8 mouse cellular contexts compared by ENCODE assay signal in genomic region chr3:121171872-121172265, GRCm38 (mm10). TPM values are rescaled to one million over a fixed set of nuclear protein-coding genes. Genes with fewer than 3 reads are reported as not detected.
DNase-seq lines count a peak whose midpoint lies in the region; ATAC-seq and TF ChIP-seq lines count a peak whose summit lies in the region.

No protein-coding gene starts in this region.

- 0 out of 2 replicates have a peak overlapping the region, but pooled peaks have one; percentile 41 for H3K9ac ChIP-seq in heart, adult 2 months (ENCODE audit: low read depth, low read length)
- peak overlapping the region; percentile 68 for H3K9ac ChIP-seq in liver, embryonic 13.5 days

- no peaks in the 10 kb centered on the region for H3K27me3 ChIP-seq in heart, adult 2 months (ENCODE audit: control insufficient read depth, insufficient read depth, low read length)
- H3K27me3 ChIP-seq in thymus, adult 2 months (ENCODE audit: control insufficient read depth, insufficient read depth, low read length): no peaks in the 10 kb centered on the region
- H3K27me3 ChIP-seq in liver, embryonic 13.5 days: no peaks in the 10 kb centered on the region

- H3K4me2 ChIP-seq in liver, embryonic 13.5 days: peak overlapping the region; percentile 85

- no peaks in the 10 kb centered on the region for H3K4me1 ChIP-seq in heart, adult 2 months (ENCODE audit: control insufficient read depth, insufficient read depth, low read length)
- no peaks in the 10 kb centered on the region; the same call in 1 of the 2 replicates for H3K4me1 ChIP-seq in thymus, adult 2 months (replicated peaks; ENCODE audit: control insufficient read depth, insufficient read depth, low read length)
- peaks cover 55% of the 10 kb centered on the region for H3K4me1 ChIP-seq in liver, embryonic 13.5 days (replicated peaks)

- no peaks in the 10 kb centered on the region for H3K79me2 ChIP-seq in heart, adult 2 months (replicated peaks; ENCODE audit: control insufficient read depth, insufficient read depth, low read length)

- H3K36me3 ChIP-seq in heart, adult 2 months (ENCODE audit: control insufficient read depth, insufficient read depth, low read length): no peaks in the 10 kb centered on the region
- no peaks in the 10 kb centered on the region for H3K36me3 ChIP-seq in thymus, adult 2 months (ENCODE audit: control insufficient read depth, insufficient read depth, low read length)
- H3K36me3 ChIP-seq in liver, embryonic 13.5 days: no peaks in the 10 kb centered on the region

- TF ChIP-seq POLR2A in heart, adult 2 months (IDR thresholded peaks at IDR 0.05; ENCODE audit: insufficient read depth, low read depth, low read length): no peak
- no peak for TF ChIP-seq POLR2A in thymus, adult 2 months (IDR thresholded peaks at IDR 0.05; ENCODE audit: control insufficient read depth, extremely low read depth, insufficient read depth, low read length, poor library complexity)

- no peak for ATAC-seq in liver, embryonic 13.5 days (ENCODE audit: low read depth)

- H3K4me3 ChIP-seq in heart, adult 2 months: peak overlapping the region; percentile 78
- H3K4me3 ChIP-seq in thymus, adult 2 months (ENCODE audit: control insufficient read depth, insufficient read depth, low read length): peak overlapping the region; percentile 22
- H3K4me3 ChIP-seq in liver, embryonic 13.5 days (replicated peaks): peak overlapping the region; percentile 63

- 0 out of 2 replicates have a peak, but pooled peaks cover 3% of the 10 kb centered on the region for H3K9me3 ChIP-seq in liver, embryonic 13.5 days (replicated peaks)

- TF ChIP-seq EP300 in heart, adult 2 months (IDR thresholded peaks at IDR 0.05; ENCODE audit: insufficient read depth, low read depth, low read length): no peak

- no peak for DNase-seq in heart, adult 2 months
- DNase-seq in heart, postnatal 10 days: no peak
- DNase-seq in thymus, adult 2 months: no peak
- no peak for DNase-seq in thymus, postnatal 25 days
- no peak for DNase-seq in liver, embryonic 13.5 days
- DNase-seq in cerebellum, adult 9-11 months: no peak
- no peak for DNase-seq in gastrocnemius, adult 18-20 months (ENCODE audit: low spot score)
- no peak for DNase-seq in cerebellum, adult 8-10 months

- 39% methylated on average over 6 of the region's 6 CpGs for WGBS in heart, adult 2 months
- 30% methylated on average over 6 of the region's 6 CpGs for WGBS in thymus, adult 2 months
- 24% methylated on average over 6 of the region's 6 CpGs for WGBS in liver, embryonic 13.5 days (ENCODE audit: insufficient replicate concordance)

- peak overlapping the region; percentile 32; the same call in 1 of the 2 replicates for H3K27ac ChIP-seq in heart, adult 2 months
- no peak overlapping the region for H3K27ac ChIP-seq in thymus, adult 2 months (ENCODE audit: control insufficient read depth, insufficient read depth, low read length)
- peak overlapping the region; percentile 60 for H3K27ac ChIP-seq in liver, embryonic 13.5 days

- intact Hi-C loops in heart, adult 2 months (cut with DNase I): loop anchor here (2.0 to 5.0 kb wide), 2 partner anchors 120 to 329 kb away; partner anchors contain the start of gene Alg14
- intact Hi-C loops in heart, postnatal 10 days (cut with DNase I): loop anchor here (2.0 to 10.0 kb wide), 5 partner anchors 90 to 563 kb away; partner anchors contain the start of gene Alg14

- TF ChIP-seq CTCF in heart, adult 2 months (IDR thresholded peaks at IDR 0.05): no peak
- TF ChIP-seq CTCF in thymus, adult 2 months (IDR thresholded peaks at IDR 0.05; ENCODE audit: borderline replicate concordance, control insufficient read depth, extremely low read depth, insufficient read depth, low read length, poor library complexity): no peak

RNA-seq across cellular contexts. Expression of gene Rwdd3, which starts 0.4 kb away (rescaled TPM):
- 1 to 10 TPM; 2.1 to 2.2 TPM for total RNA-seq in heart, adult 2 months (2021)
- polyA plus RNA-seq in heart, adult 2 months (2012; rRNA removed): 0.96 and 1.5 TPM in 2 replicates
- total RNA-seq in heart, postnatal 10 days (2021): 1 to 10 TPM; 3.0 to 3.1 TPM
- polyA plus RNA-seq in thymus, adult 2 months (2012; rRNA removed): 1.8 and 2.4 TPM in 2 replicates
- polyA plus RNA-seq in liver, embryonic 13.5 days (2015; fragmentation: Nextera tagmentation; extraction: Ambion mirVana): 1.9 and 2.1 TPM in 2 replicates
- 1 to 10 TPM; 2.2 to 3.3 TPM for total RNA-seq in gastrocnemius, adult 18-20 months (2021)

Comparison
In these comparisons a context has a peak if more than half of its experiments do, and no peak if none do; other contexts are left out.
1. H3K4me3 ChIP-seq: peak in every context shown above with its lines; median percentile 78 in heart, adult 2 months; 63 in liver, embryonic 13.5 days; 22 in thymus, adult 2 months.